Mouse (Mus musculus): ENCODE measurements around the gene Rgs8. TPM values are rescaled to one million over a fixed set of nuclear protein-coding genes. Genes with fewer than 3 reads are reported as not detected.
A peak's percentile ranks its signal among the peaks of the same experiment; 100 is the strongest.

The Rgs8 gene
- total RNA-seq (2014; rRNA removed) (23.9 and 40.1 TPM in 2 replicates), polyA plus RNA-seq (2015; fragmentation: Nextera tagmentation; extraction: Ambion mirVana) (12.5 and 14.1 TPM in 2 replicates)

GRCm38 (mm10) chr1:153652938-153653623 is at the start of gene Rgs8:
Gene Rgs8, plus strand, starts transcription at chr1:153653025.
- peak within 1 kb of the TSS; percentile 74 for H3K27ac ChIP-seq
- H3K4me3 ChIP-seq (ENCODE audit: low read length) = peak within 1 kb of the TSS; percentile 39
- peak; percentile 88 for ATAC-seq
- WGBS = 2% methylated on average over 26 of the region's 26 CpGs
- DNase-seq (ENCODE audit: low spot score) = peak; percentile 68
- peak within 1 kb of the TSS; percentile 59 for H3K4me2 ChIP-seq (ENCODE audit: low read depth, low read length)
- no peaks in the 10 kb centered on the region for H3K36me3 ChIP-seq (ENCODE audit: insufficient read depth, low read length)
- TF ChIP-seq CTCF (IDR thresholded peaks at IDR 0.05; ENCODE audit: low read depth) = peak; percentile 19; the same call in 1 of the 2 replicates
- no peaks in the 10 kb centered on the region for H3K27me3 ChIP-seq (ENCODE audit: insufficient read depth, low read length)
- peaks cover 4% of the 10 kb centered on the region; the same call in 1 of the 2 replicates for H3K4me1 ChIP-seq (ENCODE audit: insufficient read depth, low read length)
- H3K9me3 ChIP-seq (ENCODE audit: low read length) = no peaks in the 10 kb centered on the region
- peak within 1 kb of the TSS; percentile 49 for H3K9ac ChIP-seq (replicated peaks; ENCODE audit: low read length)

GRCm38 (mm10) chr1:153617340-153617830 is 35.4 kb upstream of the Rgs8 start:
- ATAC-seq (no peak), DNase-seq (ENCODE audit: low spot score) (no peak)
- no peak overlapping the region for H3K4me2 ChIP-seq (ENCODE audit: low read depth, low read length)
- H3K9ac ChIP-seq (replicated peaks; ENCODE audit: low read length) = no peak overlapping the region
- H3K27ac ChIP-seq = no peak overlapping the region
- no peaks in the 10 kb centered on the region for H3K27me3 ChIP-seq (ENCODE audit: insufficient read depth, low read length)
- no peaks in the 10 kb centered on the region for H3K9me3 ChIP-seq (ENCODE audit: low read length)
- H3K4me1 ChIP-seq (ENCODE audit: insufficient read depth, low read length) = no peaks in the 10 kb centered on the region
- H3K4me3 ChIP-seq (ENCODE audit: low read length) = no peak overlapping the region
- TF ChIP-seq CTCF (IDR thresholded peaks at IDR 0.05; ENCODE audit: low read depth) = no peak
- WGBS = 95% methylated on average over 9 of the region's 9 CpGs
- no peaks in the 10 kb centered on the region for H3K36me3 ChIP-seq (ENCODE audit: insufficient read depth, low read length)

- no peaks in the 10 kb centered on the region for H3K9me3 ChIP-seq (ENCODE audit: low read length)
- WGBS = 86% methylated on average over 4 of the region's 4 CpGs
- no peak overlapping the region for H3K27ac ChIP-seq
- H3K4me2 ChIP-seq (ENCODE audit: low read depth, low read length) = no peak overlapping the region
- no peak overlapping the region for H3K4me3 ChIP-seq (ENCODE audit: low read length)
- no peak for TF ChIP-seq CTCF (IDR thresholded peaks at IDR 0.05; ENCODE audit: low read depth)
- H3K27me3 ChIP-seq (ENCODE audit: insufficient read depth, low read length) = no peaks in the 10 kb centered on the region
- no peaks in the 10 kb centered on the region for H3K4me1 ChIP-seq (ENCODE audit: insufficient read depth, low read length)
- no peaks in the 10 kb centered on the region for H3K36me3 ChIP-seq (ENCODE audit: insufficient read depth, low read length)
- DNase-seq (ENCODE audit: low spot score) (no peak), ATAC-seq (no peak)
- H3K9ac ChIP-seq (replicated peaks; ENCODE audit: low read length) = no peak overlapping the region
Observed at GRCm38 (mm10) chr1:153623036-153623435, 29.8 kb upstream of the Rgs8 start.

- H3K27ac ChIP-seq = no peak overlapping the region
- H3K4me1 ChIP-seq (ENCODE audit: insufficient read depth, low read length) = no peaks in the 10 kb centered on the region
- no peak overlapping the region for H3K4me2 ChIP-seq (ENCODE audit: low read depth, low read length)
- DNase-seq (ENCODE audit: low spot score) = no peak
- no peaks in the 10 kb centered on the region for H3K27me3 ChIP-seq (ENCODE audit: insufficient read depth, low read length)
- no peak overlapping the region for H3K4me3 ChIP-seq (ENCODE audit: low read length)
- no peaks in the 10 kb centered on the region for H3K9me3 ChIP-seq (ENCODE audit: low read length)
- 92% methylated on average over 6 of the region's 6 CpGs for WGBS
- no peak for TF ChIP-seq CTCF (IDR thresholded peaks at IDR 0.05; ENCODE audit: low read depth)
- no peak for ATAC-seq
- H3K9ac ChIP-seq (replicated peaks; ENCODE audit: low read length) = no peak overlapping the region
- H3K36me3 ChIP-seq (ENCODE audit: insufficient read depth, low read length) = no peaks in the 10 kb centered on the region
Observed at GRCm38 (mm10) chr1:153632686-153633085, 20.1 kb upstream of the Rgs8 start.

GRCm38 (mm10) chr1:153635056-153635455 is 17.8 kb upstream of the Rgs8 start:
- H3K4me2 ChIP-seq (ENCODE audit: low read depth, low read length) = no peak overlapping the region
- ATAC-seq = no peak

GRCm38 (mm10) chr1:153635521-153635920 is 17.3 kb upstream of the Rgs8 start:
- no peak for TF ChIP-seq CTCF (IDR thresholded peaks at IDR 0.05; ENCODE audit: low read depth)
- no peak overlapping the region for H3K27ac ChIP-seq
- ATAC-seq = peak; percentile 66; the same call in 1 of the 2 replicates

More at GRCm38 (mm10) chr1:153635056-153635455, 17.8 kb upstream of the Rgs8 start:
- H3K9ac ChIP-seq (replicated peaks; ENCODE audit: low read length) = no peak overlapping the region
- 65% methylated on average over 5 of the region's 5 CpGs for WGBS
- no peaks in the 10 kb centered on the region for H3K27me3 ChIP-seq (ENCODE audit: insufficient read depth, low read length)
- no peak for TF ChIP-seq CTCF (IDR thresholded peaks at IDR 0.05; ENCODE audit: low read depth)
- H3K4me3 ChIP-seq (ENCODE audit: low read length) = no peak overlapping the region
- peak; percentile 42 for DNase-seq (ENCODE audit: low spot score)
- H3K36me3 ChIP-seq (ENCODE audit: insufficient read depth, low read length) = no peaks in the 10 kb centered on the region
- no peak overlapping the region for H3K27ac ChIP-seq
- no peaks in the 10 kb centered on the region for H3K9me3 ChIP-seq (ENCODE audit: low read length)
- H3K4me1 ChIP-seq (ENCODE audit: insufficient read depth, low read length) = no peaks in the 10 kb centered on the region

GRCm38 (mm10) chr1:153636821-153637220 is 16.0 kb upstream of the Rgs8 start:
- TF ChIP-seq CTCF (IDR thresholded peaks at IDR 0.05; ENCODE audit: low read depth) = no peak
- H3K4me3 ChIP-seq (ENCODE audit: low read length) = no peak overlapping the region
- H3K27me3 ChIP-seq (ENCODE audit: insufficient read depth, low read length) = no peaks in the 10 kb centered on the region
- no peak overlapping the region for H3K4me2 ChIP-seq (ENCODE audit: low read depth, low read length)
- H3K36me3 ChIP-seq (ENCODE audit: insufficient read depth, low read length) = no peaks in the 10 kb centered on the region
- H3K4me1 ChIP-seq (ENCODE audit: insufficient read depth, low read length) = peaks cover 8% of the 10 kb centered on the region
- no peak overlapping the region for H3K27ac ChIP-seq
- WGBS = 66% methylated on average over 5 of the region's 5 CpGs
- ATAC-seq = no peak
- H3K9me3 ChIP-seq (ENCODE audit: low read length) = no peaks in the 10 kb centered on the region
- DNase-seq (ENCODE audit: low spot score) = no peak
- H3K9ac ChIP-seq (replicated peaks; ENCODE audit: low read length) = no peak overlapping the region

More at GRCm38 (mm10) chr1:153635521-153635920, 17.3 kb upstream of the Rgs8 start:
- H3K4me2 ChIP-seq (ENCODE audit: low read depth, low read length) = no peak overlapping the region
- no peaks in the 10 kb centered on the region for H3K9me3 ChIP-seq (ENCODE audit: low read length)
- peak; percentile 78 for DNase-seq (ENCODE audit: low spot score)
- no peak overlapping the region for H3K9ac ChIP-seq (replicated peaks; ENCODE audit: low read length)
- no peaks in the 10 kb centered on the region for H3K27me3 ChIP-seq (ENCODE audit: insufficient read depth, low read length)
- 35% methylated on average over 3 of the region's 3 CpGs for WGBS
- no peaks in the 10 kb centered on the region for H3K4me1 ChIP-seq (ENCODE audit: insufficient read depth, low read length)
- no peaks in the 10 kb centered on the region for H3K36me3 ChIP-seq (ENCODE audit: insufficient read depth, low read length)
- no peak overlapping the region for H3K4me3 ChIP-seq (ENCODE audit: low read length)

Measured in hindbrain, postnatal 0 days (tissue).